Mouse (Mus musculus): Measurements from ENCODE around the gene Trim62. TPM values are rescaled to one million over a fixed set of nuclear protein-coding genes. Genes with fewer than 3 reads are reported as not detected.

Gene Trim62
- polyA plus RNA-seq, 1 experiment = 2.8 TPM

GRCm38 (mm10) chr4:128950461-128950860 lies 67.1 kb downstream of the Trim62 start:
- Histone ChIP-seq H3K27me3 (ENCODE audit: control insufficient read depth, insufficient read depth, low read length, poor library complexity, severe bottlenecking) (no peaks in the 10 kb centered on the region), H3K4me3 (ENCODE audit: low read depth, low read length) (no peak overlapping the region), H3K27ac (ENCODE audit: insufficient read depth, low read length) (no peak overlapping the region), H3K4me1 (ENCODE audit: control insufficient read depth, insufficient read depth, low read length) (peaks cover 4% of the 10 kb centered on the region), H3K9me3 (replicated peaks; ENCODE audit: control insufficient read depth, insufficient read depth, low read length, poor library complexity, severe bottlenecking) (no peaks in the 10 kb centered on the region), H3K9ac (ENCODE audit: low read depth, poor library complexity, severe bottlenecking) (no peak overlapping the region), H3K36me3 (ENCODE audit: control insufficient read depth, insufficient read depth, low read length, poor library complexity, severe bottlenecking) (no peaks in the 10 kb centered on the region)
- no peak for TF ChIP-seq POLR2A (IDR thresholded peaks at IDR 0.05; ENCODE audit: insufficient read depth, low read length)
- no peak for TF ChIP-seq CTCF (IDR thresholded peaks at IDR 0.05; ENCODE audit: low read depth, low read length)
- no peak for TF ChIP-seq EP300 (IDR thresholded peaks at IDR 0.05; ENCODE audit: insufficient read depth, low read depth, low read length)

GRCm38 (mm10) chr4:128953851-128954250 lies 70.5 kb downstream of the Trim62 start:
- H3K27me3 ChIP-seq (ENCODE audit: control insufficient read depth, insufficient read depth, low read length, poor library complexity, severe bottlenecking) = no peaks in the 10 kb centered on the region
- no peak overlapping the region for H3K27ac ChIP-seq (ENCODE audit: insufficient read depth, low read length)
- no peak for TF ChIP-seq CTCF (IDR thresholded peaks at IDR 0.05; ENCODE audit: low read depth, low read length)
- H3K4me3 ChIP-seq (ENCODE audit: low read depth, low read length) = no peak overlapping the region
- H3K9me3 ChIP-seq (replicated peaks; ENCODE audit: control insufficient read depth, insufficient read depth, low read length, poor library complexity, severe bottlenecking) = no peaks in the 10 kb centered on the region
- H3K36me3 ChIP-seq (ENCODE audit: control insufficient read depth, insufficient read depth, low read length, poor library complexity, severe bottlenecking) = no peaks in the 10 kb centered on the region
- no peak overlapping the region for H3K9ac ChIP-seq (ENCODE audit: low read depth, poor library complexity, severe bottlenecking)
- H3K4me1 ChIP-seq (ENCODE audit: control insufficient read depth, insufficient read depth, low read length) = peaks cover 2% of the 10 kb centered on the region

GRCm38 (mm10) chr4:128957155-128957911 lies 74.0 kb downstream of the Trim62 start:
- Histone ChIP-seq H3K27ac (ENCODE audit: insufficient read depth, low read length) (no peak overlapping the region), H3K4me1 (ENCODE audit: control insufficient read depth, insufficient read depth, low read length) (no peaks in the 10 kb centered on the region), H3K9ac (ENCODE audit: low read depth, poor library complexity, severe bottlenecking) (no peak overlapping the region), H3K4me3 (ENCODE audit: low read depth, low read length) (no peak overlapping the region), H3K36me3 (ENCODE audit: control insufficient read depth, insufficient read depth, low read length, poor library complexity, severe bottlenecking) (no peaks in the 10 kb centered on the region), H3K9me3 (replicated peaks; ENCODE audit: control insufficient read depth, insufficient read depth, low read length, poor library complexity, severe bottlenecking) (no peaks in the 10 kb centered on the region), H3K27me3 (ENCODE audit: control insufficient read depth, insufficient read depth, low read length, poor library complexity, severe bottlenecking) (no peaks in the 10 kb centered on the region)
- TF ChIP-seq EP300 (IDR thresholded peaks at IDR 0.05; ENCODE audit: insufficient read depth, low read depth, low read length) (0 out of 2 replicates have a peak, but pooled peaks have one; percentile 8), POLR2A (IDR thresholded peaks at IDR 0.05; ENCODE audit: insufficient read depth, low read length) (no peak), CTCF (IDR thresholded peaks at IDR 0.05; ENCODE audit: low read depth, low read length) (peak; percentile 29)

GRCm38 (mm10) chr4:128958156-128958555 lies 74.8 kb downstream of the Trim62 start:
- no peak overlapping the region for H3K4me3 ChIP-seq (ENCODE audit: low read depth, low read length)
- H3K9me3 ChIP-seq (replicated peaks; ENCODE audit: control insufficient read depth, insufficient read depth, low read length, poor library complexity, severe bottlenecking) = no peaks in the 10 kb centered on the region
- no peak overlapping the region for H3K27ac ChIP-seq (ENCODE audit: insufficient read depth, low read length)
- TF ChIP-seq CTCF (IDR thresholded peaks at IDR 0.05; ENCODE audit: low read depth, low read length) (no peak), EP300 (IDR thresholded peaks at IDR 0.05; ENCODE audit: insufficient read depth, low read depth, low read length) (no peak), POLR2A (IDR thresholded peaks at IDR 0.05; ENCODE audit: insufficient read depth, low read length) (no peak)
- no peaks in the 10 kb centered on the region for H3K4me1 ChIP-seq (ENCODE audit: control insufficient read depth, insufficient read depth, low read length)
- no peaks in the 10 kb centered on the region for H3K27me3 ChIP-seq (ENCODE audit: control insufficient read depth, insufficient read depth, low read length, poor library complexity, severe bottlenecking)
- H3K36me3 ChIP-seq (ENCODE audit: control insufficient read depth, insufficient read depth, low read length, poor library complexity, severe bottlenecking) = no peaks in the 10 kb centered on the region
- no peak overlapping the region for H3K9ac ChIP-seq (ENCODE audit: low read depth, poor library complexity, severe bottlenecking)

GRCm38 (mm10) chr4:128958849-128959248 lies 75.5 kb downstream of the Trim62 start:
- TF ChIP-seq POLR2A (IDR thresholded peaks at IDR 0.05; ENCODE audit: insufficient read depth, low read length) (no peak), EP300 (IDR thresholded peaks at IDR 0.05; ENCODE audit: insufficient read depth, low read depth, low read length) (no peak), CTCF (IDR thresholded peaks at IDR 0.05; ENCODE audit: low read depth, low read length) (no peak)
- H3K9me3 ChIP-seq (replicated peaks; ENCODE audit: control insufficient read depth, insufficient read depth, low read length, poor library complexity, severe bottlenecking) = no peaks in the 10 kb centered on the region

GRCm38 (mm10) chr4:128959676-128960075 lies 76.3 kb downstream of the Trim62 start:
- TF ChIP-seq POLR2A (IDR thresholded peaks at IDR 0.05; ENCODE audit: insufficient read depth, low read length) (no peak), EP300 (IDR thresholded peaks at IDR 0.05; ENCODE audit: insufficient read depth, low read depth, low read length) (no peak), CTCF (IDR thresholded peaks at IDR 0.05; ENCODE audit: low read depth, low read length) (no peak)
- no peak overlapping the region for H3K4me3 ChIP-seq (ENCODE audit: low read depth, low read length)
- no peak overlapping the region for H3K27ac ChIP-seq (ENCODE audit: insufficient read depth, low read length)
- no peaks in the 10 kb centered on the region for H3K36me3 ChIP-seq (ENCODE audit: control insufficient read depth, insufficient read depth, low read length, poor library complexity, severe bottlenecking)
- no peaks in the 10 kb centered on the region for H3K9me3 ChIP-seq (replicated peaks; ENCODE audit: control insufficient read depth, insufficient read depth, low read length, poor library complexity, severe bottlenecking)
- no peaks in the 10 kb centered on the region for H3K27me3 ChIP-seq (ENCODE audit: control insufficient read depth, insufficient read depth, low read length, poor library complexity, severe bottlenecking)
- H3K4me1 ChIP-seq (ENCODE audit: control insufficient read depth, insufficient read depth, low read length) = no peaks in the 10 kb centered on the region
- no peak overlapping the region for H3K9ac ChIP-seq (ENCODE audit: low read depth, poor library complexity, severe bottlenecking)

More at GRCm38 (mm10) chr4:128958849-128959248, 75.5 kb downstream of the Trim62 start:
- H3K36me3 ChIP-seq (ENCODE audit: control insufficient read depth, insufficient read depth, low read length, poor library complexity, severe bottlenecking) = no peaks in the 10 kb centered on the region
- no peaks in the 10 kb centered on the region for H3K27me3 ChIP-seq (ENCODE audit: control insufficient read depth, insufficient read depth, low read length, poor library complexity, severe bottlenecking)
- peak overlapping the region; percentile 18; the same call in 1 of the 2 replicates for H3K27ac ChIP-seq (ENCODE audit: insufficient read depth, low read length)
- no peak overlapping the region for H3K4me3 ChIP-seq (ENCODE audit: low read depth, low read length)
- H3K9ac ChIP-seq (ENCODE audit: low read depth, poor library complexity, severe bottlenecking) = no peak overlapping the region
- no peaks in the 10 kb centered on the region for H3K4me1 ChIP-seq (ENCODE audit: control insufficient read depth, insufficient read depth, low read length)

Other genes starting within 250 kb of the Trim62 start
- 38.4 and 39.3 TPM in 2 replicates for gene Phc2, start 228.9 kb upstream of the Trim62 start, polyA plus RNA-seq (2011; ENCODE audit: insufficient read depth, insufficient read length, low read depth, missing spikeins)
- not detected in 2 replicates for gene A3galt2, start 128.2 kb upstream of the Trim62 start, polyA plus RNA-seq (2011; ENCODE audit: insufficient read depth, insufficient read length, low read depth, missing spikeins)
- 11.6 and 12.8 TPM in 2 replicates for gene Zfp362, start 77.5 kb upstream of the Trim62 start, polyA plus RNA-seq (2011; ENCODE audit: insufficient read depth, insufficient read length, low read depth, missing spikeins)
- 31.9 and 32.9 TPM in 2 replicates for gene Azin2, start 78.9 kb downstream of the Trim62 start, polyA plus RNA-seq (2011; ENCODE audit: insufficient read depth, insufficient read length, low read depth, missing spikeins)
- 204 and 208 TPM in 2 replicates for gene Ak2, start 108.4 kb downstream of the Trim62 start, polyA plus RNA-seq (2011; ENCODE audit: insufficient read depth, insufficient read length, low read depth, missing spikeins)
- 38.8 and 43.4 TPM in 2 replicates for gene Rnf19b, start 174.7 kb downstream of the Trim62 start, polyA plus RNA-seq (2011; ENCODE audit: insufficient read depth, insufficient read length, low read depth, missing spikeins)
- gene Tmem54, start 222.0 kb downstream of the Trim62 start, polyA plus RNA-seq (2011; ENCODE audit: insufficient read depth, insufficient read length, low read depth, missing spikeins) = 6.9 and 8.9 TPM in 2 replicates
- gene Hpca, start 238.5 kb downstream of the Trim62 start, polyA plus RNA-seq (2011; ENCODE audit: insufficient read depth, insufficient read length, low read depth, missing spikeins) = 0.88 and 1.5 TPM in 2 replicates